ENCODE assay signal across 14 mouse cellular contexts in genomic region chr3:52632635-52633034, GRCm38 (mm10).
"Had no signal": no experiment of that assay in that cellular context is flagged by ENCODE, and none has a peak within 500 bp of the region (broad histone marks: within the 10 kb centered on the region; RNA-seq: fewer than 3 reads in every experiment).

No protein-coding gene starts in this region.

- H3K9me3 ChIP-seq: kidney, embryonic 15.5 days; limb, embryonic 13.5 days; lung, embryonic 15.5 days; neural tube, embryonic 13.5 days had no signal

- H3K36me3 ChIP-seq: kidney, embryonic 15.5 days; limb, embryonic 13.5 days; lung, embryonic 15.5 days; neural tube, embryonic 13.5 days had no signal

- H3K27ac ChIP-seq: kidney, embryonic 15.5 days; limb, embryonic 13.5 days; liver, embryonic 14.5 days; lung, embryonic 15.5 days; neural tube, embryonic 13.5 days had no signal

- H3K9ac ChIP-seq: kidney, embryonic 15.5 days; limb, embryonic 13.5 days; liver, embryonic 14.5 days; lung, embryonic 15.5 days; neural tube, embryonic 13.5 days had no signal

- H3K4me2 ChIP-seq: kidney, embryonic 15.5 days; limb, embryonic 13.5 days; lung, embryonic 15.5 days; neural tube, embryonic 13.5 days had no signal

- H3K4me3 ChIP-seq: kidney, embryonic 15.5 days; limb, embryonic 13.5 days; lung, embryonic 15.5 days; neural tube, embryonic 13.5 days had no signal

- H3K27me3 ChIP-seq: kidney, embryonic 15.5 days; limb, embryonic 13.5 days; lung, embryonic 15.5 days; neural tube, embryonic 13.5 days had no signal

- DNase-seq: kidney, adult 11 months; kidney, postnatal 36 days; left cerebral cortex, postnatal 4 days; midbrain, embryonic 14.5 days; retina, postnatal 1 day; right cerebral cortex, postnatal 4 days; spleen, adult 18-20 months; thymus, adult 2 months; thymus, postnatal 36 days had no signal
